In the genomic region with DNA sequence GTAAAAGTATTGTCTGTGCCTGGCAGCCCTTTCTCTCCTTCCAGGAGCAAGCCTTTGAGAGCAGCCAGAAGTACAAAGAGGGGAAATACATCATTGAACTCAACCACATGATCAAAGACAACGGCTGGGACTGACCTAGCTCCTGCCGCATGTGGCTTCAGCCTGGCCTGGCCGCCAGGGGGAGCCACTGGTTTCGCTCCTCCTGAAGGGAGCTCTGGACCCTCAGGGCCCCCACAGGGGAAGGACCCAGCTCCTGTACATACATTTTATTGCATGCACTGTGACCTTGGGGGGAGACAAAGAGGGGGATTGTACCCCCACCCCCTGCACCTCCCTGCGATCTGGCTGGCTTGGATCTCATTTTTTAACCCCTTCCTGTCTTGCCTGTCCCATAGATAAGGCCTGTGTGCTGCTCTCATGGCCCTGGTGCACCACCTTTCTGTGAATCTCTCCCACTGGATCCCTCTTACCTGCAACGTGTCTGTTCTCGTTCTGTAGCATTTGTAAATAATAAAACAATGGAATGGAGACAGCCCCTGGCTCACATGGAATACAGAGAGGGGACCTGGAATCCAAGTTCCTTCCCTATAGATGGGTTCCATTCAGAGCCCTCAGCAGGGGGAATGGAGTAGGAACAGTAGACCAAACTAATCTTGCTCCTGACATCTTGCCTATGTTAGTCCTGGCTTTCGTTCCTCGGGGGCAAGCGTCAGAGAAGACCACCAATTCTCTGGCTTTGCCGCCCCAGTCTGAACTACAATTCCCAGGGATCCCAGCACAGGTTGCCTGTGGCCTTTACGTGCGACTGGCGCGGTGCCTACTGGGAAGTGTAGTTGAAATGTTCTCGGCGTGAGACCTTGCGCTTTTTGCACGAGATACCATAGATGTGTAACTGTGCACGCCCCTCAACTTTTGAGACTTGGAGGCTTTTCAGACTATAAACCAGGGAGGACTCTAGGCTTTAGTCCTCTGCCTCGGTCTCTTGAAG, we compare ENCODE assay signal across 8 mouse cellular contexts. TPM values are rescaled to one million over a fixed set of nuclear protein-coding genes. Genes with fewer than 3 reads are reported as not detected.
A peak's percentile ranks its signal among the peaks of the same experiment; 100 is the strongest.
DNase-seq lines count a peak whose midpoint lies in the region; ATAC-seq and TF ChIP-seq lines count a peak whose summit lies in the region.

No protein-coding gene starts in this region.

- H3K27me3 ChIP-seq in limb, embryonic 10.5 days (ENCODE audit: low read depth, poor library complexity, severe bottlenecking): no peaks in the 10 kb centered on the region
- H3K27me3 ChIP-seq in midbrain, embryonic 12.5 days: no peaks in the 10 kb centered on the region
- H3K27me3 ChIP-seq in spleen, adult 2 months (ENCODE audit: control insufficient read depth, insufficient read depth, low read length): no peaks in the 10 kb centered on the region

- intact Hi-C loops in gastrocnemius, postnatal 14 days (cut with DNase I; ENCODE audit: low total_unique reads): no loop called here

- no peaks in the 10 kb centered on the region for H3K9me3 ChIP-seq in limb, embryonic 10.5 days (replicated peaks)
- no peaks in the 10 kb centered on the region for H3K9me3 ChIP-seq in midbrain, embryonic 12.5 days

- peak; percentile 59 for TF ChIP-seq CTCF in cortical plate, adult 2 months (IDR thresholded peaks at IDR 0.05; ENCODE audit: extremely low read depth, insufficient read depth, low read length)
- peak; percentile 91 for TF ChIP-seq CTCF in spleen, adult 2 months (IDR thresholded peaks at IDR 0.05; ENCODE audit: extremely low read depth, insufficient read depth, insufficient read length, insufficient replicate concordance)

- peaks cover 39% of the 10 kb centered on the region for H3K36me3 ChIP-seq in limb, embryonic 10.5 days
- H3K36me3 ChIP-seq in midbrain, embryonic 12.5 days: peaks cover 17% of the 10 kb centered on the region
- peaks cover 21% of the 10 kb centered on the region for H3K36me3 ChIP-seq in spleen, adult 2 months (ENCODE audit: control insufficient read depth, insufficient read depth, low read length)

- H3K4me3 ChIP-seq in cortical plate, adult 2 months (ENCODE audit: insufficient read depth, low read length): peak overlapping the region; percentile 6; the same call in 1 of the 2 replicates
- H3K4me3 ChIP-seq in limb, embryonic 10.5 days: peak overlapping the region; percentile 57
- peak overlapping the region; percentile 42 for H3K4me3 ChIP-seq in midbrain, embryonic 12.5 days
- H3K4me3 ChIP-seq in spleen, adult 2 months (ENCODE audit: extremely low read depth, insufficient read depth, insufficient read length): no peak overlapping the region

- H3K4me2 ChIP-seq in midbrain, embryonic 12.5 days (replicated peaks): peak overlapping the region; percentile 87

- DNase-seq in left cerebral cortex, adult 18-20 months (ENCODE audit: low spot score in 2 of 2): peak; percentile 83 to 86
- no peak for DNase-seq in left cerebral cortex, adult 11 months (ENCODE audit: low spot score)
- peak; percentile 88 for DNase-seq in gastrocnemius, postnatal 14 days
- peak; percentile 97 for DNase-seq in limb, embryonic 10.5 days (ENCODE audit: low spot score)
- peak; percentile 56 to 84 for DNase-seq in spleen, adult 2 months (ENCODE audit: low read depth in 1 of 2, low spot score in 2 of 2)

- WGBS in limb, embryonic 10.5 days: under 1% methylated on average over 21 of the region's 21 CpGs
- WGBS in midbrain, embryonic 12.5 days: 2% methylated on average over 21 of the region's 21 CpGs
- WGBS in spleen, adult 2 months: 20% methylated on average over 21 of the region's 21 CpGs

- TF ChIP-seq POLR2A in cortical plate, adult 2 months (IDR thresholded peaks at IDR 0.05; ENCODE audit: extremely low read depth, insufficient read depth, low read length): peak; percentile 54; the same call in 1 of the 2 replicates
- TF ChIP-seq POLR2A in spleen, adult 2 months (IDR thresholded peaks at IDR 0.05; ENCODE audit: low read depth, low read length): no peak

- H3K9ac ChIP-seq in midbrain, embryonic 12.5 days (replicated peaks): peak overlapping the region; percentile 53

- peak; percentile 39 for ATAC-seq in inflammation-experienced regulatory T-cells, adult 6 months
- ATAC-seq in midbrain, embryonic 12.5 days (ENCODE audit: low FRiP score, low read depth): peak; percentile 77

- H3K27ac ChIP-seq in cortical plate, adult 2 months (ENCODE audit: insufficient read depth, low read length): no peak overlapping the region
- peak overlapping the region; percentile 82 for H3K27ac ChIP-seq in limb, embryonic 10.5 days
- peak overlapping the region; percentile 81 for H3K27ac ChIP-seq in midbrain, embryonic 12.5 days (replicated peaks)
- H3K27ac ChIP-seq in spleen, adult 2 months (ENCODE audit: insufficient read depth, low read length): no peak overlapping the region

- H3K4me1 ChIP-seq in cortical plate, adult 2 months (ENCODE audit: control insufficient read depth, insufficient read depth, low read length): peaks cover 2% of the 10 kb centered on the region; the same call in 1 of the 2 replicates
- peaks cover 71% of the 10 kb centered on the region for H3K4me1 ChIP-seq in limb, embryonic 10.5 days
- peaks cover 47% of the 10 kb centered on the region for H3K4me1 ChIP-seq in midbrain, embryonic 12.5 days
- peaks cover 22% of the 10 kb centered on the region for H3K4me1 ChIP-seq in spleen, adult 2 months (ENCODE audit: control insufficient read depth, insufficient read depth, insufficient read length)

RNA-seq across cellular contexts. Expression of gene Tbx6, which starts 1.0 kb away (rescaled TPM):
- total RNA-seq in left cerebral cortex, adult 18-20 months (2021): under 1 TPM; 0.56 to 0.63 TPM
- 1.4 and 1.6 TPM in 2 replicates for polyA plus RNA-seq in cortical plate, adult 2 months (2012; rRNA removed)
- under 1 TPM; 0.31 to 0.55 TPM for total RNA-seq in gastrocnemius, postnatal 14 days (2021)
- 1 to 10 TPM; 2.1 to 3.9 (median 3.7) TPM for polyA plus RNA-seq in inflammation-experienced regulatory T-cells, adult 6 months (2017; shearing (Covaris generic))
- polyA plus RNA-seq in limb, embryonic 10.5 days (2016; fragmentation: Nextera tagmentation; extraction: Ambion mirVana): 0.23 and 0.53 TPM in 2 replicates
- polyA plus RNA-seq in midbrain, embryonic 12.5 days (2016; fragmentation: Nextera tagmentation; extraction: Ambion mirVana): 0.64 and 0.65 TPM in 2 replicates
- polyA plus RNA-seq in spleen, adult 2 months (2012; rRNA removed): 16.6 and 17.9 TPM in 2 replicates

RNA-seq across cellular contexts. Expression of gene Ypel3, which starts 3.5 kb away (rescaled TPM):
- 100 to 1,000 TPM; 282 to 325 TPM for total RNA-seq in left cerebral cortex, adult 18-20 months (2021)
- 539 and 545 TPM in 2 replicates for polyA plus RNA-seq in cortical plate, adult 2 months (2012; rRNA removed)
- total RNA-seq in gastrocnemius, postnatal 14 days (2021): 10 to 100 TPM; 52.4 to 64.9 TPM
- polyA plus RNA-seq in inflammation-experienced regulatory T-cells, adult 6 months (2017; shearing (Covaris generic)): 100 to 1,000 TPM in 1 of 3 experiments, 10 to 100 TPM in 2; 51.9 to 107 (median 70.2) TPM
- polyA plus RNA-seq in limb, embryonic 10.5 days (2016; fragmentation: Nextera tagmentation; extraction: Ambion mirVana): 51.7 and 84.9 TPM in 2 replicates
- 125 and 126 TPM in 2 replicates for polyA plus RNA-seq in midbrain, embryonic 12.5 days (2016; fragmentation: Nextera tagmentation; extraction: Ambion mirVana)
- polyA plus RNA-seq in spleen, adult 2 months (2012; rRNA removed): 393 and 605 TPM in 2 replicates

RNA-seq across cellular contexts. Expression of gene Ppp4c, which starts 12.0 kb away (rescaled TPM):
- total RNA-seq in left cerebral cortex, adult 18-20 months (2021): 10 to 100 TPM; 48.3 to 48.5 TPM
- 75.4 and 77.7 TPM in 2 replicates for polyA plus RNA-seq in cortical plate, adult 2 months (2012; rRNA removed)
- total RNA-seq in gastrocnemius, postnatal 14 days (2021): 10 to 100 TPM; 28.0 to 33.6 TPM
- polyA plus RNA-seq in inflammation-experienced regulatory T-cells, adult 6 months (2017; shearing (Covaris generic)): 100 to 1,000 TPM; 118 to 168 (median 129) TPM
- 450 and 462 TPM in 2 replicates for polyA plus RNA-seq in limb, embryonic 10.5 days (2016; fragmentation: Nextera tagmentation; extraction: Ambion mirVana)
- 315 and 323 TPM in 2 replicates for polyA plus RNA-seq in midbrain, embryonic 12.5 days (2016; fragmentation: Nextera tagmentation; extraction: Ambion mirVana)
- 175 and 184 TPM in 2 replicates for polyA plus RNA-seq in spleen, adult 2 months (2012; rRNA removed)

RNA-seq across cellular contexts. Expression of gene Gdpd3, which starts 14.1 kb away (rescaled TPM):
- 1 to 10 TPM; 1.3 to 3.5 TPM for total RNA-seq in left cerebral cortex, adult 18-20 months (2021)
- polyA plus RNA-seq in cortical plate, adult 2 months (2012; rRNA removed): 2.5 and 3.1 TPM in 2 replicates
- 1 to 10 TPM in 1 of 2 experiments, under 1 TPM in 1; 0.92 to 1.8 TPM for total RNA-seq in gastrocnemius, postnatal 14 days (2021)
- 100 to 1,000 TPM in 2 of 3 experiments, 10 to 100 TPM in 1; 97.0 to 604 (median 276) TPM for polyA plus RNA-seq in inflammation-experienced regulatory T-cells, adult 6 months (2017; shearing (Covaris generic))
- 0.83 and 1.5 TPM in 2 replicates for polyA plus RNA-seq in limb, embryonic 10.5 days (2016; fragmentation: Nextera tagmentation; extraction: Ambion mirVana)
- 2.0 and 2.4 TPM in 2 replicates for polyA plus RNA-seq in midbrain, embryonic 12.5 days (2016; fragmentation: Nextera tagmentation; extraction: Ambion mirVana)
- 7.7 and 62.7 TPM in 2 replicates for polyA plus RNA-seq in spleen, adult 2 months (2012; rRNA removed)

RNA-seq across cellular contexts. Expression of gene Fam57b, which starts 17.2 kb away (rescaled TPM):
- total RNA-seq in left cerebral cortex, adult 18-20 months (2021): 10 to 100 TPM; 63.0 to 65.5 TPM
- polyA plus RNA-seq in cortical plate, adult 2 months (2012; rRNA removed): 108 and 124 TPM in 2 replicates
- total RNA-seq in gastrocnemius, postnatal 14 days (2021): 10 to 100 TPM; 12.5 to 14.2 TPM
- polyA plus RNA-seq in inflammation-experienced regulatory T-cells, adult 6 months (2017; shearing (Covaris generic)): not detected
- polyA plus RNA-seq in limb, embryonic 10.5 days (2016; fragmentation: Nextera tagmentation; extraction: Ambion mirVana): 0.20 and 0.21 TPM in 2 replicates
- 19.3 and 20.0 TPM in 2 replicates for polyA plus RNA-seq in midbrain, embryonic 12.5 days (2016; fragmentation: Nextera tagmentation; extraction: Ambion mirVana)
- 0.30 and 0.62 TPM in 2 replicates for polyA plus RNA-seq in spleen, adult 2 months (2012; rRNA removed)

Comparison
In these comparisons a context has a peak if more than half of its experiments do, and no peak if none do; other contexts are left out.
1. H3K27ac ChIP-seq: peak in limb, embryonic 10.5 days (single experiment) and midbrain, embryonic 12.5 days (single experiment); none in cortical plate, adult 2 months (single experiment) and spleen, adult 2 months (single experiment).